Mouse (Mus musculus) kidney, adult 2 months (tissue): ENCODE measurements around the gene Eppin. TPM values are rescaled to one million over a fixed set of nuclear protein-coding genes. Genes with fewer than 3 reads are reported as not detected.
"Not testable (repeated sequence)": the region's sequence is repeated elsewhere in the genome, so short reads cannot be mapped to it uniquely, and the experiment has no call there.

Experiments
- DNase-seq: peaks from one replicate; pipeline ENCODE4 v3.0.0; 2021
- H3K27ac ChIP-seq: fragments of 200-500 bp; 2 replicates; pipeline ENCODE4 v1.5.1; 2012; ENCODE audit warnings: low read depth, low read length, control low read depth, inconsistent platforms; ENCODE audit not compliant: insufficient read depth
- H3K27me3 ChIP-seq: fragments of 200-500 bp; replicated peaks from 2 replicates; pipeline ENCODE4 v1.6.1; 2012; ENCODE audit warnings: mild to moderate bottlenecking, moderate library complexity, low read length, inconsistent platforms; ENCODE audit not compliant: control insufficient read depth, insufficient read depth
- H3K36me3 ChIP-seq: fragments of 200-500 bp; 2 replicates; pipeline ENCODE4 v1.6.1; 2012; ENCODE audit warnings: mild to moderate bottlenecking, moderate library complexity, low read length, inconsistent platforms; ENCODE audit not compliant: control insufficient read depth, insufficient read depth
- H3K4me1 ChIP-seq: fragments of 200-500 bp; 2 replicates; pipeline ENCODE4 v1.6.1; 2011; ENCODE audit warnings: low read length; ENCODE audit not compliant: control insufficient read depth, insufficient read depth
- H3K4me3 ChIP-seq: fragments of 200-500 bp; 2 replicates; pipeline ENCODE4 v1.5.1; 2011; ENCODE audit warnings: mild to moderate bottlenecking, low read depth, low read length, control low read depth; ENCODE audit not compliant: insufficient read depth
- CTCF ChIP-seq: fragments of 200-500 bp; conservative IDR thresholded peaks from 2 replicates; pipeline ENCODE4 v1.5.1; 2011; ENCODE audit warnings: low read depth, mild to moderate bottlenecking, control low read depth, low read length, moderate library complexity, mixed read lengths; ENCODE audit not compliant: insufficient read depth, insufficient read length
- POLR2A ChIP-seq: fragments of 200-500 bp; IDR thresholded peaks from one replicate; pipeline ENCODE4 v1.6.1; 2011; ENCODE audit warnings: low read depth, low read length, control low read depth
- WGBS: fragments of 180-500 bp; shearing (Covaris S2); methylation state at CpG from one replicate; pipeline ENCODE4 v1.1.7; 2018; 5-methylcytosine and 5-hydroxymethylcytosine counted together
- polyA plus RNA-seq: library from polyadenylated mRNA; depleted of rRNA; stranded (reverse); fragments of >200 nt; gene quantifications from 2 replicates; pipeline ENCODE4 v1.2.3, GENCODE M21; 2012

Eppin gene
- polyA plus RNA-seq, 1 experiment: not detected

GRCm38 (mm10) chr2:164615386-164615785 lies 22.0 kb upstream of the Eppin start:
- no peak for DNase-seq
- 96% methylated on average over 3 of the region's 3 CpGs for WGBS
- Histone ChIP-seq H3K36me3 (no peaks in the 10 kb centered on the region), H3K4me3 (no peak overlapping the region), H3K27ac (no peak overlapping the region), H3K27me3 (no peaks in the 10 kb centered on the region), H3K4me1 (no peaks in the 10 kb centered on the region)
- no peak for TF ChIP-seq CTCF
- TF ChIP-seq POLR2A: no peak

DNA sequence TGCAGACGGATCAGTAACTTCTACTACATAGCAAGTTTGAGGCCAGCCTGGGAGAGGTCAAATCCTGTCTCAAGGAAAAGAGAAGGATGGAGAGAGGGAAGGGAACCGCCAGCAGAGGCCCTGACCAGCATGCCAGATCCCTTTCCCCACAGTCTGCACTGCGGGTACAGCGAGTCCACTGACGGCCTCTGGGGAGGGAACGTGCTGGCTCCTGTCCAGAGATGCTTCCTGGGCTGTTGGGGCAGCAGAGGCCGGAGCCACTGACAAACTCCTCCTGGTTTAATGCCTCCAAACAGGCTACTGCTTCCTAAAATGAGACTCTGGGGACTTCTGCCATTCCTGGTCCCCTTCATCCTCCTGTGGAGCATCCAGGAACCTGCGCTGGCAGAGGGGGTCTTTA lies 20.1 kb upstream of the Eppin start, which contains the start of the genes Wfdc6b and Wfdc8:
TSS of gene Wfdc6b (plus strand) at position 52 of the 400 bp plus-strand sequence.
TSS of gene Wfdc8 (minus strand) at position 156 of the 400 bp plus-strand sequence.
- WGBS: 42% methylated on average over 8 of the region's 8 CpGs
- peak; percentile 39 for DNase-seq
- H3K27ac ChIP-seq: not testable (repeated sequence)

DNA sequence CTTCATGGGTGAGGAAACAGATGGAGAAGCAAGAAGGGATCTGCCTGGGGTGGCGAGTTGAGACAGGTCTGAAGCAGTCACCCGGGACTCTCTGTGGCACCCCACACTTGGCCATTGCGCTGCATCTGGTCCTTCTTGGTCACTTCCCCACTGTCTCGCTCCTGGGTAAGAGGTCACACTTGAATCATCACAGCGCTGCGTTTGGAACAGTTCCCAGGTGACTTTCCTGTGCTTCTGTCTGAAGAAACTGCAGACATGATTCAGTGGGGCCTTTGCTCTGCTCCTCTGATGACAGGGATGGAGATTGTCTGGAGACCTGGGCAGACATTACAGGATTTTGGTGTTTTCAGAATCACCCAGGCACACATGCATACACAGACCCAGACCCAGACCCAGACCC lies 15.4 kb upstream of the Eppin start:
- DNase-seq: no peak

More for the DNA sequence above, 20.1 kb upstream of the Eppin start, which contains the start of the genes Wfdc6b and Wfdc8:
- not testable (repeated sequence) for H3K4me1 ChIP-seq, H3K36me3 ChIP-seq, H3K27me3 ChIP-seq, H3K4me3 ChIP-seq

DNA sequence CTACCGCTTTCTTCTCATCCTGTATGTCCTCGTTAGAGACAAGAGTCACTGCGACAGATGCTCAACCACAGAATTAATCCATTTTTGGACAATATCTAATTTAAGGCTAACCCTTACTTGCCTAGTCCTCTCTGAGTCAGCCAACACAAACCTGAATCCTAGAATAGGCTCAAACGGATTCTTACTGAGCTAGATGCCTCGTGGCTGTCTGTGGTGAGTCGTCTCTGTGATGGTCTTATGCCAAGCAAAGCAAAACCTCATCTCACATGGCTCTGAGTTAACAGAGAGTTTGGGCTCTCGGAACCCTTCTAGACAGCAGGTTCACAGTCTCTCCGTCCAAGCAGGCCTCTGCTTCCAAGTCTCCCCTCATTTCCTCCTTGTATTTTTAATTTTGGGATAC lies 11.0 kb upstream of the Eppin start:
- Histone ChIP-seq H3K4me1 (no peaks in the 10 kb centered on the region), H3K27me3 (no peaks in the 10 kb centered on the region), H3K4me3 (no peak overlapping the region), H3K27ac (no peak overlapping the region), H3K36me3 (no peaks in the 10 kb centered on the region)
- TF ChIP-seq POLR2A (no peak), CTCF (no peak)
- DNase-seq: no peak
- 84% methylated on average over 8 of the region's 8 CpGs for WGBS

More for the DNA sequence above, 15.4 kb upstream of the Eppin start:
- 29% methylated on average over 6 of the region's 6 CpGs for WGBS
- no peak overlapping the region for H3K27ac ChIP-seq
- no peaks in the 10 kb centered on the region for H3K4me1 ChIP-seq
- H3K36me3 ChIP-seq: no peaks in the 10 kb centered on the region
- no peaks in the 10 kb centered on the region for H3K27me3 ChIP-seq
- TF ChIP-seq POLR2A (no peak), CTCF (no peak)
- H3K4me3 ChIP-seq: no peak overlapping the region

DNA sequence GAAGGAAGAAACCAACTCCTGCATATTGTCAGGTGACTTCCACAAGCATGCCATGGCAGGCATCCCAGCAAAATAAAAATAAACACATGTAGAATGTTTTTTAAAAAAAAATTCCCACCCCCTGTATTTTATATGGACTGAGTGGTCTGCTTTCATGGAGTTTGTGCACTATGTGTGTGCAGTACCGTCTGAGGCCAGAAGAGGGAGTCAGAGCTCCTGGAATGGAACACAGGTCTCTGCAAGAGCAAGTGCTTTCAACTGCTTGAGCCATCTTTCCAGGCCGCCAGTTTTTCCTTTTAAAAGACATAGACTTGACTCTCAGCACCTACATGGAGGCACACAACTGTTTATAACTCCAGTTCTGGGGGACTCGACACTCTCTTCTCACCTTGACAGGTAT lies 10.1 kb upstream of the Eppin start:
- H3K27me3 ChIP-seq: no peaks in the 10 kb centered on the region
- H3K4me1 ChIP-seq: no peaks in the 10 kb centered on the region
- H3K36me3 ChIP-seq: no peaks in the 10 kb centered on the region
- no peak for DNase-seq
- 92% methylated on average over 3 of the region's 3 CpGs for WGBS
- TF ChIP-seq CTCF: no peak
- TF ChIP-seq POLR2A: no peak
- H3K27ac ChIP-seq: no peak overlapping the region
- no peak overlapping the region for H3K4me3 ChIP-seq

GRCm38 (mm10) chr2:164600179-164600578 lies 6.8 kb upstream of the Eppin start:
- Histone ChIP-seq H3K4me3 (no peak overlapping the region), H3K27me3 (no peaks in the 10 kb centered on the region), H3K4me1 (no peaks in the 10 kb centered on the region), H3K36me3 (no peaks in the 10 kb centered on the region), H3K27ac (no peak overlapping the region)
- DNase-seq: no peak
- WGBS: 73% methylated on average over 3 of the region's 3 CpGs
- TF ChIP-seq CTCF (0 out of 2 replicates have a peak, but pooled peaks have one; percentile 30), POLR2A (no peak)

- DNase-seq: peak; percentile 39
- H3K27ac ChIP-seq: no peak overlapping the region
- TF ChIP-seq CTCF (peak; percentile 83), POLR2A (no peak)
- H3K36me3 ChIP-seq: no peaks in the 10 kb centered on the region
- no peaks in the 10 kb centered on the region for H3K4me1 ChIP-seq
- no peak overlapping the region for H3K4me3 ChIP-seq
- 7% methylated on average over 4 of the region's 4 CpGs for WGBS
- H3K27me3 ChIP-seq: no peaks in the 10 kb centered on the region
These were observed 1.4 kb downstream of the Eppin start for GRCm38 (mm10) chr2:164592014-164592413.

- DNase-seq: peak; percentile 21
- H3K27me3 ChIP-seq, H3K4me3 ChIP-seq, H3K4me1 ChIP-seq, H3K27ac ChIP-seq, H3K36me3 ChIP-seq: not testable (repeated sequence)
- WGBS: 47% methylated on average over 13 of the region's 13 CpGs
These were observed 8.2 kb downstream of the Eppin start, which contains the start of gene Wfdc6a for GRCm38 (mm10) chr2:164585025-164585725. Wfdc6a (minus strand) TSS chr2:164585447.

DNA sequence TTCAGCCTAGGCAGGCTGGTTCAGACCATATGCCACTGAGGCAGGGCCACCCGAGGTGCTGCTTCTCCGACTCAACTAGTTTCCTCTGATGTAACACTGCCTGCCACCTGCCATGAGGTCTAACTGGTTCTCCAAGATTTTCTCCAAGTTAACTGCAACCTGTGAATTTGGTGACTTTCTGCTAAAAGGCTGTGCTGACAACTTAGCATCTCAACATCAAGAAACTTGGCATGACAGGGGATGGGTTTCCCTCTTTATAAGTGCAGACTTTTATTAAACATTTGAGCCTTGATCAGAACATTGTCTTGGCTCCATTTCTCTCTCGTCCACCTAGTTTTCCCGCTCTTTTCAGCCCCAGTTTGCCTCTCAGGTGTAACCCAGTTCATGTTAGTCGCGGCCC lies 20.0 kb downstream of the Eppin start, which contains the start of gene Spint3:
TSS of gene Spint3 (minus strand) at position 101 of the 400 bp plus-strand sequence.
- H3K4me3 ChIP-seq, DNase-seq, H3K4me1 ChIP-seq, H3K36me3 ChIP-seq, H3K27ac ChIP-seq, H3K27me3 ChIP-seq: not testable (repeated sequence)
- WGBS: 71% methylated on average over 6 of the region's 6 CpGs
